Mouse (Mus musculus): Measurements from ENCODE around the gene Lcn3. TPM values are rescaled to one million over a fixed set of nuclear protein-coding genes. Genes with fewer than 3 reads are reported as not detected.
"Not testable (repeated sequence)": the region's sequence is repeated elsewhere in the genome, so short reads cannot be mapped to it uniquely, and the experiment has no call there.

Lcn3 gene
- not detected in 2 replicates for polyA plus RNA-seq (2012)

- TF ChIP-seq TAL1 (IDR thresholded peaks at IDR 0.05; ENCODE audit: low read length) (no peak), GATA1 (IDR thresholded peaks at IDR 0.05; ENCODE audit: low read length) (no peak)
These were observed at the start of gene Lcn3 for GRCm38 (mm10) chr2:25765269-25765668. Gene Lcn3, plus strand, starts transcription at chr2:25765569.

GRCm38 (mm10) chr2:25717222-25717621 lies 48.1 kb upstream of the Lcn3 start:
- H3K4me1 ChIP-seq (ENCODE audit: control insufficient read depth): no peaks in the 10 kb centered on the region
- H3K36me3 ChIP-seq (ENCODE audit: control insufficient read depth): no peaks in the 10 kb centered on the region
- TF ChIP-seq GATA1 (IDR thresholded peaks at IDR 0.05; ENCODE audit: low read length) (no peak), TAL1 (IDR thresholded peaks at IDR 0.05; ENCODE audit: low read length) (no peak)
- H3K9me3 ChIP-seq (ENCODE audit: control insufficient read depth, low read length): no peaks in the 10 kb centered on the region; the same call in 1 of the 2 replicates
- no peak overlapping the region for H3K4me3 ChIP-seq (replicated peaks)
- H3K27me3 ChIP-seq (ENCODE audit: control insufficient read depth): no peaks in the 10 kb centered on the region

More at GRCm38 (mm10) chr2:25765269-25765668, at the start of gene Lcn3:
- Histone ChIP-seq H3K36me3 (ENCODE audit: control insufficient read depth) (no peaks in the 10 kb centered on the region), H3K9me3 (ENCODE audit: control insufficient read depth, low read length) (no peaks in the 10 kb centered on the region), H3K4me3 (replicated peaks) (no peak within 1 kb of the TSS), H3K4me1 (ENCODE audit: control insufficient read depth) (no peaks in the 10 kb centered on the region), H3K27me3 (ENCODE audit: control insufficient read depth) (no peaks in the 10 kb centered on the region)

DNA sequence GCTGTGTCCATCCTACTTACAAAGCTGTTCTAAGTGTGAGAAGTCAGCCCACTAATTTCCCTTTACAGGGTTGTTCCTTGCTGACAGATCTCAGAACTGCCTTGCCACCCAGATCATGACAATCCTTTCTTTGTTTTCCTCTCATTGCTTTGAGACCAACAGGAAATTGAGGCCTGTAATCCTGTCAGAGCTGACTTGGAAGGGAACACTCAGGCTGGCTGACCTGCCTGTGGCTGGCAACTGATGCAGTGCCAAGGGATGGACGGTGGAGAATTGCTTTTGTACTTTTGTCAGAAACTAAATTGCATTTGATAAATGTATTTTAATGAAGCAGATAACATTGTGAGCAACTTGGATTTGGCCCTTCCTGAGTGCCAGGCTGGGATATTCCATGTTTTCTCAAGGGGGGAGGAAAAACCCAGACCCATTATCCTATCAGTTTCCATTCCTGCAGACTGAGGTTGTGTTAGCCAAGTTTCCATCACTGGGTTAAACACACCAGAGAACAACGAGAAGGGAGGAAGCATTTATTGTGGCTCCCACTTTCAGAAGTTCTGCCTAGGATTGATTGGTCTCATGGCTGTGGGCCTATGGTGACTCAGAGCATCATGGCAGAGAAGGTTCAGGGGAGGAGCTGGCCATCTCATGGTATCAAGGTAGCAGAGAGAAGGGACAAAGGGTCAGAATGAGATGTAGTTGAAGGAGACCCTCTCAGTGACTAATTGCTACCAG lies 32.0 kb upstream of the Lcn3 start:
- no peak for TF ChIP-seq GATA1 (IDR thresholded peaks at IDR 0.05; ENCODE audit: low read length)
- TF ChIP-seq TAL1 (IDR thresholded peaks at IDR 0.05; ENCODE audit: low read length): no peak
- H3K27me3 ChIP-seq (ENCODE audit: control insufficient read depth): no peaks in the 10 kb centered on the region
- H3K4me1 ChIP-seq (ENCODE audit: control insufficient read depth): no peaks in the 10 kb centered on the region
- H3K36me3 ChIP-seq (ENCODE audit: control insufficient read depth): no peaks in the 10 kb centered on the region
- H3K9me3 ChIP-seq (ENCODE audit: control insufficient read depth, low read length): peaks cover 3% of the 10 kb centered on the region; the same call in 1 of the 2 replicates
- no peak overlapping the region for H3K4me3 ChIP-seq (replicated peaks)

DNA sequence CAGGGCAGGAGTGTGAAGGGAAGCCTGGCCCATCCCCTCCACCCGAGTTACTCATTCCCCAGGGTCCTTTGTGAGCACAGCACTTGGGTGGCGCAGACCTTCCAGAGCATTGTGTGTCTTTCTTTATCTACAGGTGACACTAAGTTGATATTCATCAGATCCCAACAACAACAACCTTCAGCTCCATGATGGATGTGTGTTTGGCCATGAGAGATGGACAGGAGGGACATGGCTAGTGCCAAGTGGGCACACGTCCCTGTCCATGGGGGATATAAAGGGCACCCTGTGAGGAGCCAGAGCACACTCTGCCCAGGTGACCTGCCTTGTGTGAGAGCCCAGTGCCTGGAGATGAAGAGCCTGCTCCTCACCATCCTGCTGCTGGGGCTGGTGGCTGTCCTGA lies 28.7 kb upstream of the Lcn3 start, which contains the start of gene Obp2b:
Gene Obp2b (plus strand): TSS at position 301 of the 400 bp plus-strand sequence.
- H3K27me3 ChIP-seq (ENCODE audit: control insufficient read depth); H3K4me3 ChIP-seq (replicated peaks); H3K4me1 ChIP-seq (ENCODE audit: control insufficient read depth); H3K36me3 ChIP-seq (ENCODE audit: control insufficient read depth): not testable (repeated sequence)
- peaks cover 14% of the 10 kb centered on the region for H3K9me3 ChIP-seq (ENCODE audit: control insufficient read depth, low read length)

GRCm38 (mm10) chr2:25741671-25742070 lies 23.7 kb upstream of the Lcn3 start:
- H3K4me3 ChIP-seq (replicated peaks): no peak overlapping the region
- TF ChIP-seq TAL1 (IDR thresholded peaks at IDR 0.05; ENCODE audit: low read length): no peak
- TF ChIP-seq GATA1 (IDR thresholded peaks at IDR 0.05; ENCODE audit: low read length): no peak
- H3K9me3 ChIP-seq (ENCODE audit: control insufficient read depth, low read length): peaks cover 25% of the 10 kb centered on the region
- H3K36me3 ChIP-seq (ENCODE audit: control insufficient read depth): no peaks in the 10 kb centered on the region
- H3K4me1 ChIP-seq (ENCODE audit: control insufficient read depth): no peaks in the 10 kb centered on the region
- no peaks in the 10 kb centered on the region for H3K27me3 ChIP-seq (ENCODE audit: control insufficient read depth)

DNA sequence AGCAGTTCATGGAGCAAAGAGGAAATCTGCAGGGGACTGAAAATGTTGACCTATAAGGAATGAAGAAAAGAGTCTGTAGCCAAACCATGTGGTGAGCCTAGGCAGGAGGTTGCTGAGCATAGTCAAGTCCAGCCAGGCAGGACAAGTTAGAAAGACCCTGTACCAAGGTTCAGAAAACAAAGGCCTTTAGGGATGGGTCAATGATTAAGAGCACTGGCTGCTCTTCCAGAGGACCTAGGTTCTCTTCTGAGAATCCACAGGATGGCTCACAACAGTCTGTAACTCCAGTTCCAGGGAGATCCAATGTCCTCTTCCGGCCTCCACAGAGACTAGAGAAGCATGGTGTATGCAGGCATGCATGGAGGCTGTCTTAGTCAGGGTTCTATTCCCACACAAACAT lies 11.2 kb upstream of the Lcn3 start:
- H3K36me3 ChIP-seq (ENCODE audit: control insufficient read depth): no peaks in the 10 kb centered on the region
- H3K4me3 ChIP-seq (replicated peaks): no peak overlapping the region
- H3K9me3 ChIP-seq (ENCODE audit: control insufficient read depth, low read length): 0 out of 2 replicates have a peak, but pooled peaks cover 2% of the 10 kb centered on the region
- H3K4me1 ChIP-seq (ENCODE audit: control insufficient read depth): no peaks in the 10 kb centered on the region
- TF ChIP-seq TAL1 (IDR thresholded peaks at IDR 0.05; ENCODE audit: low read length): no peak
- TF ChIP-seq GATA1 (IDR thresholded peaks at IDR 0.05; ENCODE audit: low read length): no peak
- no peaks in the 10 kb centered on the region for H3K27me3 ChIP-seq (ENCODE audit: control insufficient read depth)

DNA sequence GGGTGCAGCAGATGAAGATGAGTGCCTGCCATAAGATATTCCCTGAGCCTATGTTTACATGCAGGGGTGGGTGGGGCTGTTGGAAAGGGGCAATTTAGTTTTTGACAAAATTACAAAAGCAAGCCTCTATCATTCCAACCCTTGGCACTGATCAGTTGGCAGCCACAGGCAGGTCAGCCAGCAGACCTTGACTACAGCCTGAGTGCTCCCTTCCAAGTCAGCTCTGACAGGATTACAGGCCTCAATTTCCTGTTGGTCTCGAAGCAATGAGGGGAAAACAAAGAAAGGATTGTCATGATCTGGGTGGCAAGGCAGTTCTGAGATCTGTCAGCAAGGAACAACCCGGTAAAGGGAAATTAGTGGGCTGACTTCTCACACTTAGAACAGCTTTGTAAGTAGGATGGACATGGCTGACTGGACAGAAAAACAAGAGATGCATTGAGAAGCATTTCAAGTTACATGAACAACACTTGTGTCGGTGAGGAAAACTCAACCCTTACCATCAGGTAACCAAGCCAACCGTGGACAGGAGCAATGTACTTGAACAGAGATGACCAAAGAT lies 7.2 kb upstream of the Lcn3 start:
- Histone ChIP-seq H3K9me3 (ENCODE audit: control insufficient read depth, low read length) (0 out of 2 replicates have a peak, but pooled peaks cover 2% of the 10 kb centered on the region), H3K27me3 (ENCODE audit: control insufficient read depth) (no peaks in the 10 kb centered on the region), H3K36me3 (ENCODE audit: control insufficient read depth) (no peaks in the 10 kb centered on the region), H3K4me1 (ENCODE audit: control insufficient read depth) (no peaks in the 10 kb centered on the region), H3K4me3 (replicated peaks) (no peak overlapping the region)
- no peak for TF ChIP-seq TAL1 (IDR thresholded peaks at IDR 0.05; ENCODE audit: low read length)
- no peak for TF ChIP-seq GATA1 (IDR thresholded peaks at IDR 0.05; ENCODE audit: low read length)

- Histone ChIP-seq H3K4me1 (ENCODE audit: control insufficient read depth) (no peaks in the 10 kb centered on the region), H3K36me3 (ENCODE audit: control insufficient read depth) (no peaks in the 10 kb centered on the region), H3K9me3 (ENCODE audit: control insufficient read depth, low read length) (no peaks in the 10 kb centered on the region), H3K27me3 (ENCODE audit: control insufficient read depth) (no peaks in the 10 kb centered on the region), H3K4me3 (replicated peaks) (no peak overlapping the region)
- no peak for TF ChIP-seq TAL1 (IDR thresholded peaks at IDR 0.05; ENCODE audit: low read length)
- TF ChIP-seq GATA1 (IDR thresholded peaks at IDR 0.05; ENCODE audit: low read length): no peak
These were observed 2.4 kb downstream of the Lcn3 start for GRCm38 (mm10) chr2:25767764-25768163.

DNA sequence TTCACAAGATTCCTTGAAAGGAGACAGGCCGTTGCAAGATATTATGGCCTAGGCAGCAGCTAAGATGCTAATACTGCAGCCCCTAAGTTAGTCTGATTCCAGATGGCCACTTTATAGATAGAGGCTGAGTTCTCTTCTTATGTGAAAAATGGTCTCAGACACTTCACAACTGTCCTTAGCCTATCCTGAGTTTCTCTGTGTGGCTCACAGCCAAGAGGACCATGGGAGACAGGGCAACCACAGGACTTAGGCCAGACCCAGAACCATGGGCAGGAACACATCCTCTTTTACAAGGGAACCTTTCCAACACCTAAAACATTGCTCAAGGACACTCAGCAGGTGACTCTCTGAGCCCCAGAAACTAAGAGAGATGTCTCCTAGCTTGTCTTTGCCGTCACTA lies 8.1 kb downstream of the Lcn3 start:
- TF ChIP-seq GATA1 (IDR thresholded peaks at IDR 0.05; ENCODE audit: low read length) (no peak), TAL1 (IDR thresholded peaks at IDR 0.05; ENCODE audit: low read length) (no peak)

More for the DNA sequence above, 8.1 kb downstream of the Lcn3 start:
- Histone ChIP-seq H3K36me3 (ENCODE audit: control insufficient read depth) (no peaks in the 10 kb centered on the region), H3K4me3 (replicated peaks) (no peak overlapping the region), H3K27me3 (ENCODE audit: control insufficient read depth) (no peaks in the 10 kb centered on the region), H3K9me3 (ENCODE audit: control insufficient read depth, low read length) (no peaks in the 10 kb centered on the region), H3K4me1 (ENCODE audit: control insufficient read depth) (no peaks in the 10 kb centered on the region)

Measured in erythroblast, embryonic 14.5 days (primary cell).